Mouse (Mus musculus) heart, postnatal 0 days (tissue): Measurements from ENCODE around the gene Mpv17.

Source experiments
- CTCF ChIP-seq: IDR thresholded peaks from 2 replicates; pipeline ENCODE4 v1.5.1; 2016; ENCODE audit warnings: antibody characterized with exemption, control low read depth, low read depth
- EP300 ChIP-seq: IDR thresholded peaks from 2 replicates; pipeline ENCODE4 v1.6.1; 2016; ENCODE audit warnings: antibody characterized with exemption, low read depth

DNA sequence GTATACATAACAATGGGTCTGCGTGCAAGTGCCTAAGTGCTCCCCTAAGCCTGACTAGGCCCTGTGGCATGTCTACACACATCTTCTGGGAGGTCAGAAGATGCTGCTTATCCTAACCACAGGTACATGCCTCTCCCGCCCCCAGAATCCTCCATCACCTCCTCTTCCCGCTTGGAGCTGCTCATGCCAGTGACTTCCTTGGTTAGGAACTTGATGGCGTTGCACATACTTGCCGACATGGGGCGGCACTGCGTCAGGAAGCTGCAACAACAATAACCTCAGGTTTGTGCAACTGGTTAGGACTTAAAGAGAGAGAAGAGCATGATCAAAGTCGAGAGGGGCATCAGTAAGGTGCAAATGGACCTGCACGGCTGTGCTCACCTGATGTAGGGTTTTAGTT is 36.1 kb upstream of the Mpv17 start:
- TF ChIP-seq CTCF (no peak), EP300 (no peak)
